Mouse (Mus musculus) fibroblast of lung, adult 2 months (primary cell): ENCODE measurements around the gene Twf2.
A peak's percentile ranks its signal among the peaks of the same experiment; 100 is the strongest.

ENCODE experiments used
- DNase-seq: peaks from one replicate; pipeline ENCODE4 v3.0.0-alpha.2; 2011; ENCODE audit warnings: low read depth

Gene Twf2

GRCm38 (mm10) chr9:106237401-106237800 lies 34.5 kb downstream of the Twf2 start:
- DNase-seq, result no peak

DNA sequence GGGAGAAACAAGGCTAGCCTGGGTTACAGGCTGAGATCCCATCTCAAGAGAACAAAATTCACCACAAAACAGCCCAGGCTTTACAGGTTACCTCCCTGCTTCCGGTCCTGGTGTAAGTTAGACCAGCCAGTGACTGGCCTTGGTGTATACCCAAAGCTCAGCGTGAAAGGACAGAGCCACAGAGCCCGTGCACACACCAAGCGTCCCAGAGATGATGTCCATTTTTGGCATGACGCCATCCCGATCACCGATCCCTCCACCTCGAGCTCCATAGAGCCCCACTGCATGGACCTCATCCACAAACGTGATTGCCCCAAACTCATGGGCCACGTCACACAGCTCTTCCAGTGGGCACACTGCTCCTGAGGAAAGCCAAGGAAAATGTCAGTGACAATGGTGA lies 35.0 kb downstream of the Twf2 start:
- DNase-seq, result no peak

GRCm38 (mm10) chr9:106241541-106242164 lies 38.7 kb downstream of the Twf2 start:
- no peak for DNase-seq

GRCm38 (mm10) chr9:106242813-106243488 lies 40.0 kb downstream of the Twf2 start:
- no peak for DNase-seq

GRCm38 (mm10) chr9:106249550-106249949 lies 46.6 kb downstream of the Twf2 start:
- no peak for DNase-seq

DNA sequence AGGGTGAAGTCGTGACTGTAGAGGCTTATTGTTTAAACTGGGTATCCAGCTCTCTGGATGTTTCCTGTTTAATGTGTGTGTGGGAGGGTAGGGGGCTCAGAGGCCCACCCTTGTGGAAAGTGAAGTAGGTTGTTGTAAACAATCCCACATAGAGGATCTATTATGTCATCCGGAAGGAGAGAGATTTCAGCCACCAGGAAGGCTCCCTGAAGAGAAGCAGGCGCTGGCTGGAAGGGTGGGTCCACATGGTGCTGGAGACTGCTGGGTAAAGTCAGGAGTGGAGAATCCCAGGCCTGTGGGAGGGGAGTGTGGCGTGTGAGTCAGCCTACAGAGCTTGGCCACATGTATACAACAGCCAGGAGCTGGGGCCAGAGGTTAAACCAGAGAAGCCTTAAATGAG lies 47.3 kb downstream of the Twf2 start:
- no peak for DNase-seq

DNA sequence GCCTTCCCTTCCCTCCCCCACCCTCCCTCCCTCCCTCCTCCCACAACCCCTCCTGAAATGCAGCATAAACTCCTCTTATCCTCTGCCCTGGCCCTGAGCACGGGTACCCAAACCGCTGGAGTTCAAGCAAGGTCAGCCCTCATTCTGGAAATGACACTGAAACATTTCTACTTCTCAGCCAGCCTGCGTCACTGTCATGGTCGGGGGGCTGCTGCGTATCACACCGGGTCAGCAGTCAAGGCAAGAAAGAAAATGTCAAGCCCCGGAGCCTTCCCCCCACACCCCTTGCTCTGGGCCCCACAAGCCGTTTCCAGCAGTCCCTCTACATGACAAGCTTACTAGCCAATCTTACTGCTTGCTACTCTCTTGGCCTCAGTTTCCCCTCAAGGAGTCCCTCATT lies 48.2 kb downstream of the Twf2 start:
- no peak for DNase-seq

DNA sequence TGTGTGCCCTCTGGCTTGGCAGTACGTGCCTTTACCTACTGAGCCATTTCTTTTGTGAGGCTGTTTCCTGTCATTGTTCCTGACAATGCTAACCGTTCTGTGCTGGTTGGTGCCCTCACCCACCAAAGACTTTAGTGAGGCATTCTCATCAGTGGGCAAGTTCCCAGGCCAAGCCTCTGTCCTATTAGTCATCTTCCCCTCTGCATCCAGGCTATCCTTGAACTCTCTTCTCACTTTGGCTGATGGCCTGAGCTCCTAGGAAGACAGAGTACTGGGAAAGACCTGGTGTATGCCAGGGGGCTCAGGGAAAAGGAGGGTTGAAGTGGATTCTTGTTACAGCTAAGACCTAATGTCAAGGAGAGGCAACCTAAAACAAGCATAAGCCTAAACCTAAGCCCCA lies 51.1 kb downstream of the Twf2 start:
- DNase-seq, result no peak

GRCm38 (mm10) chr9:106258412-106258811 lies 55.5 kb downstream of the Twf2 start:
- DNase-seq, result no peak

- DNase-seq, result no peak
Measured at GRCm38 (mm10) chr9:106258990-106259389, 56.1 kb downstream of the Twf2 start.

DNA sequence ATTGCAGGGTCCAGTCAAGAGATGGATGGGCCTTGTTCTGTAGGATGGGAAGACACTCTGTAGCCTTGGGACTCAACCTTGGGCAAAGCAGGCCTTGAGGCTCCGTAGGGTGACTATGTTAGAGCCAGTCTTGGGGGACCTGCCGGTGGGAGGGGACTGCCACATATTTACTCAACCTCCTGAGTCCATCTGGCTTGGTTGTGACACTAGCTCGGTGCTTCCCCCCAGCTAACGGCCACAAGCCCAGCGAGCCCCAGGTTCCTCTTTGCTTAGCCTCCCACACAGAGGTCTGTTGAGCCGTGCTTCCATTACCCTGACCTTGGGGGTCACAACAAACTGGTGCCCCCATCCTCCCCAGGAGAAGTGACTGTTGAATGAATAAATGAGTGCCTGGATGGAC lies 58.1 kb downstream of the Twf2 start:
- no peak for DNase-seq

DNA sequence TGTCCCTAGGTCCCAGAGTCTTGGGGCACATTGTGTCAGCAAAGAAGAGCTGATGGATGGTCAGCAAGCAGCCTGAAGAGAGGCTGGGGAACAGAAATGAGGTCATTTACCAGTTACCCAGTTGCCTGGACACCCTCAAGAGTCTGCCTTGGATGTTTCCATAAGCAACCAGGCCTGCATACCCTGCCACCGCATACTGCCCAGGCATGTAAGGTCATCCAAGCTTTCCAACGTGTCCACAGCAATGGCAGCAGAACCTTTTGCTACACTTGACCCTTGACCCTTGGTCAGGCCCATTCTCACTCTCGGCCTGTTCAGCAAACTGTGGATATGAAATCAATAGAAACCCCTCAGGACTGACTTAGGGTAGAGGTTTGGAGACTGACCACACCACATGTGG lies 58.6 kb downstream of the Twf2 start:
- DNase-seq, result no peak

GRCm38 (mm10) chr9:106262075-106262474 lies 59.2 kb downstream of the Twf2 start:
- no peak for DNase-seq

DNA sequence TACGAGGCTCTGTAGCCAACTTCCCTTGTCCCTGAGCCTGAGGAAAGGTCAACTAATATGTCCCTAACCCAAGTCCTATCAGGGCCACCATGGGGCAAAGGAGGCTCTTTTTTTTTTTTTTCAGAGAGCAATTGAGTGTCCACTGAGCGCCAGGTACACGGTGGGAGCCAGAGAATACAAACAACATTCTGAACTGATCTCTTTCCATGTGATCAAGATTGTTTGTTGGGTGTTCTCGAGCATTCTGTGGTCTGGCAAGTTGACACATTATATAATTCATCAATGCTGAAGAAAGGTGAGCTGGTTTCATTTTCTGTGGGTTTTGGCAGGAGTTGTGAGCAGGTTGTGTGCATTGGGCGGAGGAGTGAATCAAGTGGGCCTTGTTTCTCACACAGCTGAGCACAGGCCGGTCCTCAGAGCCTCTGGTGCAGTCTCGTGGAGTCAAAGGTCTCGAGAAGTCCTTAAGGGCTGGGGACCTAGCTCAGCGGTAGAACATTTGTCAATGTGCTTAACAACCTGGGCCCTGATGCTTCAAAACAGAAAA lies 60.5 kb downstream of the Twf2 start:
- peak; percentile 31 for DNase-seq
